Mouse (Mus musculus): ENCODE measurements around the gene Tsku. TPM values are rescaled to one million over a fixed set of nuclear protein-coding genes. Genes with fewer than 3 reads are reported as not detected.

Tsku gene
- polyA plus RNA-seq, 1 experiment from 2014 or later = 15.9 TPM

GRCm38 (mm10) chr7:98316568-98316967, 44.6 kb downstream of the Tsku start:
- no peaks in the 10 kb centered on the region for H3K27me3 ChIP-seq (ENCODE audit: insufficient read depth, low read length)
- no peaks in the 10 kb centered on the region for H3K4me1 ChIP-seq (ENCODE audit: insufficient read depth)
- H3K36me3 ChIP-seq (ENCODE audit: insufficient read depth) = no peaks in the 10 kb centered on the region
- H3K4me2 ChIP-seq = no peak overlapping the region
- DNase-seq (no peak), ATAC-seq (ENCODE audit: insufficient read depth) (no peak)
- no peaks in the 10 kb centered on the region for H3K9me3 ChIP-seq (ENCODE audit: low read depth, low read length)
- no peak overlapping the region for H3K9ac ChIP-seq
- no peak overlapping the region for H3K4me3 ChIP-seq (ENCODE audit: low read depth, low read length)
- WGBS = 30% methylated on average over 2 of the region's 2 CpGs
- no peak for TF ChIP-seq CTCF (IDR thresholded peaks at IDR 0.05; ENCODE audit: low read depth)
- H3K27ac ChIP-seq (ENCODE audit: low read depth) = no peak overlapping the region

GRCm38 (mm10) chr7:98315087-98315486, 46.0 kb downstream of the Tsku start:
- no peaks in the 10 kb centered on the region for H3K4me1 ChIP-seq (ENCODE audit: insufficient read depth)
- no peak overlapping the region for H3K4me3 ChIP-seq (ENCODE audit: low read depth, low read length)
- H3K36me3 ChIP-seq (ENCODE audit: insufficient read depth) = no peaks in the 10 kb centered on the region
- no peak for ATAC-seq (ENCODE audit: insufficient read depth)
- no peak overlapping the region for H3K27ac ChIP-seq (ENCODE audit: low read depth)
- no peaks in the 10 kb centered on the region for H3K9me3 ChIP-seq (ENCODE audit: low read depth, low read length)
- H3K4me2 ChIP-seq = no peak overlapping the region
- no peak for DNase-seq
- TF ChIP-seq CTCF (IDR thresholded peaks at IDR 0.05; ENCODE audit: low read depth) = no peak
- no peaks in the 10 kb centered on the region for H3K27me3 ChIP-seq (ENCODE audit: insufficient read depth, low read length)
- WGBS = 64% methylated on average over 2 of the region's 2 CpGs
- H3K9ac ChIP-seq = no peak overlapping the region

- WGBS = 45% methylated on average over 4 of the region's 4 CpGs
- no peak for TF ChIP-seq CTCF (IDR thresholded peaks at IDR 0.05; ENCODE audit: low read depth)
- Histone ChIP-seq H3K36me3 (ENCODE audit: insufficient read depth) (no peaks in the 10 kb centered on the region), H3K27ac (ENCODE audit: low read depth) (no peak overlapping the region), H3K9me3 (ENCODE audit: low read depth, low read length) (no peaks in the 10 kb centered on the region), H3K4me3 (ENCODE audit: low read depth, low read length) (no peak overlapping the region), H3K4me2 (no peak overlapping the region), H3K9ac (no peak overlapping the region), H3K4me1 (ENCODE audit: insufficient read depth) (no peaks in the 10 kb centered on the region), H3K27me3 (ENCODE audit: insufficient read depth, low read length) (no peaks in the 10 kb centered on the region)
- DNase-seq (peak; percentile 27), ATAC-seq (ENCODE audit: insufficient read depth) (no peak)
Measured at GRCm38 (mm10) chr7:98312185-98312920, 48.8 kb downstream of the Tsku start.

GRCm38 (mm10) chr7:98310266-98310665, 50.9 kb downstream of the Tsku start:
- Histone ChIP-seq H3K27me3 (ENCODE audit: insufficient read depth, low read length) (no peaks in the 10 kb centered on the region), H3K27ac (ENCODE audit: low read depth) (no peak overlapping the region), H3K9me3 (ENCODE audit: low read depth, low read length) (no peaks in the 10 kb centered on the region), H3K9ac (no peak overlapping the region), H3K36me3 (ENCODE audit: insufficient read depth) (no peaks in the 10 kb centered on the region), H3K4me2 (peak overlapping the region; percentile 88; the same call in 1 of the 2 replicates), H3K4me3 (ENCODE audit: low read depth, low read length) (no peak overlapping the region), H3K4me1 (ENCODE audit: insufficient read depth) (no peaks in the 10 kb centered on the region)
- 65% methylated on average over 6 of the region's 6 CpGs for WGBS
- ATAC-seq (ENCODE audit: insufficient read depth) (no peak), DNase-seq (no peak)
- no peak for TF ChIP-seq CTCF (IDR thresholded peaks at IDR 0.05; ENCODE audit: low read depth)

GRCm38 (mm10) chr7:98309219-98310030, 51.7 kb downstream of the Tsku start:
- peak overlapping the region; percentile 88 for H3K4me2 ChIP-seq
- no peak for TF ChIP-seq CTCF (IDR thresholded peaks at IDR 0.05; ENCODE audit: low read depth)
- peak overlapping the region; percentile 5; the same call in 1 of the 2 replicates for H3K27ac ChIP-seq (ENCODE audit: low read depth)
- H3K36me3 ChIP-seq (ENCODE audit: insufficient read depth) = no peaks in the 10 kb centered on the region
- H3K4me1 ChIP-seq (ENCODE audit: insufficient read depth) = no peaks in the 10 kb centered on the region
- WGBS = under 1% methylated on average over 53 of the region's 53 CpGs
- no peaks in the 10 kb centered on the region for H3K27me3 ChIP-seq (ENCODE audit: insufficient read depth, low read length)
- peak overlapping the region; percentile 77 for H3K4me3 ChIP-seq (ENCODE audit: low read depth, low read length)
- ATAC-seq (ENCODE audit: insufficient read depth) (peak; percentile 99), DNase-seq (peak; percentile 98)
- H3K9ac ChIP-seq = peak overlapping the region; percentile 84
- no peaks in the 10 kb centered on the region for H3K9me3 ChIP-seq (ENCODE audit: low read depth, low read length)

- under 1% methylated on average over 33 of the region's 33 CpGs for WGBS
- H3K27me3 ChIP-seq (ENCODE audit: insufficient read depth, low read length) = no peaks in the 10 kb centered on the region
- TF ChIP-seq CTCF (IDR thresholded peaks at IDR 0.05; ENCODE audit: low read depth) = no peak
- DNase-seq = peak; percentile 11
- no peaks in the 10 kb centered on the region for H3K36me3 ChIP-seq (ENCODE audit: insufficient read depth)
- peak overlapping the region; percentile 88 for H3K4me2 ChIP-seq
- H3K4me1 ChIP-seq (ENCODE audit: insufficient read depth) = no peaks in the 10 kb centered on the region
- peak overlapping the region; percentile 5; the same call in 1 of the 2 replicates for H3K27ac ChIP-seq (ENCODE audit: low read depth)
- H3K9me3 ChIP-seq (ENCODE audit: low read depth, low read length) = no peaks in the 10 kb centered on the region
- peak overlapping the region; percentile 77 for H3K4me3 ChIP-seq (ENCODE audit: low read depth, low read length)
- peak; percentile 67 for ATAC-seq (ENCODE audit: insufficient read depth)
- H3K9ac ChIP-seq = peak overlapping the region; percentile 84
Measured at GRCm38 (mm10) chr7:98308607-98309218, 52.4 kb downstream of the Tsku start.

Data from lung, embryonic 14.5 days (tissue).